Mouse (Mus musculus) heart, postnatal 0 days (tissue): ENCODE results near the gene Brca1. TPM values are rescaled to one million over a fixed set of nuclear protein-coding genes. Genes with fewer than 3 reads are reported as not detected.

ENCODE experiments used
- ATAC-seq: fragments of 200-750 bp; cut with Nextera tagmentation; 2 replicates; pipeline ENCODE4 v1.8.0; 2017; ENCODE audit warnings: low read depth, moderate number of reproducible peaks, moderate library complexity; ENCODE audit not compliant: insufficient read depth
- DNase-seq: peaks from one replicate; pipeline ENCODE4 v3.0.0-alpha.2; 2016; ENCODE audit warnings: low spot score
- H3K27ac ChIP-seq: fragments of 300-500 bp; sonication (generic); 2 replicates; pipeline ENCODE4 v1.5.1; 2014; ENCODE audit warnings: low read depth, mild to moderate bottlenecking
- H3K27me3 ChIP-seq: fragments of 300-500 bp; sonication (generic); 2 replicates; pipeline ENCODE4 v1.6.1; 2014; ENCODE audit warnings: low read length, mixed read lengths; ENCODE audit not compliant: control insufficient read depth, insufficient read depth
- H3K36me3 ChIP-seq: fragments of 300-500 bp; sonication (generic); replicated peaks from 2 replicates; pipeline ENCODE4 v1.6.1; 2014; ENCODE audit warnings: low read length, mixed read lengths; ENCODE audit not compliant: control insufficient read depth, insufficient read depth
- H3K4me1 ChIP-seq: fragments of 300-500 bp; sonication (generic); 2 replicates; pipeline ENCODE4 v1.6.1; 2014; ENCODE audit warnings: antibody characterized with exemption; ENCODE audit not compliant: control insufficient read depth, insufficient read depth
- H3K4me2 ChIP-seq: fragments of 300-500 bp; sonication (generic); 2 replicates; pipeline ENCODE4 v1.6.1; 2014; ENCODE audit warnings: low read depth, mild to moderate bottlenecking, low read length, moderate library complexity
- H3K4me3 ChIP-seq: fragments of 300-500 bp; sonication (generic); 2 replicates; pipeline ENCODE4 v1.5.1; 2014; ENCODE audit warnings: low read depth, low read length
- H3K9ac ChIP-seq: fragments of 300-500 bp; sonication (generic); replicated peaks from 2 replicates; pipeline ENCODE4 v1.6.1; 2014; ENCODE audit warnings: low read depth, low read length, mixed read lengths
- H3K9me3 ChIP-seq: fragments of 300-500 bp; sonication (generic); replicated peaks from 2 replicates; pipeline ENCODE4 v1.6.1; 2016; ENCODE audit warnings: low read length; ENCODE audit not compliant: control insufficient read depth
- CTCF ChIP-seq: IDR thresholded peaks from 2 replicates; pipeline ENCODE4 v1.5.1; 2016; ENCODE audit warnings: antibody characterized with exemption, control low read depth, low read depth
- EP300 ChIP-seq: IDR thresholded peaks from 2 replicates; pipeline ENCODE4 v1.6.1; 2016; ENCODE audit warnings: antibody characterized with exemption, low read depth
- WGBS: fragments of 180-500 bp; shearing (Covaris S2); extraction: QIAGEN DNeasy Blood & Tissue Kit; methylation state at CpG from one replicate; pipeline ENCODE4 v1.1.7; 2014; 5-methylcytosine and 5-hydroxymethylcytosine counted together
- polyA plus RNA-seq: library from polyadenylated mRNA; unstranded; fragments of >200 nt; fragmentation: Nextera tagmentation; extraction: Ambion mirVana; gene quantifications from 2 replicates; pipeline ENCODE4 v1.2.1, GENCODE M21; 2015
- total RNA-seq: library from RNA; depleted of rRNA; stranded (reverse); fragments of >200 nt; gene quantifications from 2 replicates; pipeline ENCODE4 v1.2.3, GENCODE M21; 2014; ENCODE audit warnings: low replicate concordance

The Brca1 gene
- total and polyA plus RNA-seq, 2 experiments from 2014 or later = 0.94 to 4.7 TPM

- Histone ChIP-seq H3K4me1 (no peaks in the 10 kb centered on the region), H3K9ac (no peak overlapping the region), H3K36me3 (peaks cover 64% of the 10 kb centered on the region), H3K9me3 (no peaks in the 10 kb centered on the region), H3K4me3 (no peak overlapping the region), H3K4me2 (no peak overlapping the region), H3K27me3 (no peaks in the 10 kb centered on the region), H3K27ac (no peak overlapping the region)
- ATAC-seq = peak; percentile 21; the same call in 1 of the 2 replicates
- DNase-seq = no peak
- TF ChIP-seq EP300 (no peak), CTCF (no peak)
- 36% methylated on average over 6 of the region's 6 CpGs for WGBS
Measured at GRCm38 (mm10) chr11:101459716-101460115, 92.0 kb downstream of the Brca1 start.

GRCm38 (mm10) chr11:101458217-101458616 lies 93.5 kb downstream of the Brca1 start:
- Histone ChIP-seq H3K27me3 (no peaks in the 10 kb centered on the region), H3K36me3 (peaks cover 64% of the 10 kb centered on the region), H3K9me3 (no peaks in the 10 kb centered on the region), H3K4me3 (no peak overlapping the region), H3K9ac (no peak overlapping the region), H3K27ac (no peak overlapping the region), H3K4me1 (no peaks in the 10 kb centered on the region), H3K4me2 (no peak overlapping the region)
- TF ChIP-seq EP300 = no peak
- TF ChIP-seq CTCF = no peak
- DNase-seq = no peak
- 85% methylated on average over 12 of the region's 12 CpGs for WGBS
- ATAC-seq = no peak

DNA sequence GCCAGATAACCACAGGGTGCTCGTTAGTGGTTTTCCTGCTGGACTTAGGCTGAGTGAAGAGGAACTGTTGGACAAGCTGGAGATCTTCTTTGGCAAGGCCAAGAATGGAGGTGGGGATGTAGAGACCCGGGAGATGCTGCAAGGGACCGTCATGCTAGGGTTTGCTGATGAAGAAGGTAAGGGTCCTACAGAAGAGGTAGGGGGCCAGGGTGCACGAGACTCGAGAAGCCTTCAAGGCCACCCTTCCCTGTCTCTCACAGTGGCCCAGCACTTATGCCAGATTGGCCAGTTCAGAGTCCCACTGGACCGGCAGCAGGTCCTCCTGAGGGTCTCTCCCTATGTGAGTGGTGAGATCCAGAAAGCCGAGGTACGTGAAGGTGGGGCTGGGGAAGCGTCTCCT lies 94.1 kb downstream of the Brca1 start:
- H3K27me3 ChIP-seq = no peaks in the 10 kb centered on the region
- H3K4me2 ChIP-seq = no peak overlapping the region
- H3K9me3 ChIP-seq = no peaks in the 10 kb centered on the region
- H3K4me3 ChIP-seq = no peak overlapping the region
- TF ChIP-seq CTCF = no peak
- no peak for TF ChIP-seq EP300
- DNase-seq = no peak
- no peak overlapping the region for H3K9ac ChIP-seq
- ATAC-seq = no peak
- peaks cover 62% of the 10 kb centered on the region for H3K36me3 ChIP-seq
- 87% methylated on average over 9 of the region's 9 CpGs for WGBS
- H3K4me1 ChIP-seq = 0 out of 2 replicates have a peak, but pooled peaks cover 4% of the 10 kb centered on the region
- H3K27ac ChIP-seq = no peak overlapping the region

GRCm38 (mm10) chr11:101455627-101456026 lies 96.1 kb downstream of the Brca1 start:
- Histone ChIP-seq H3K9me3 (no peaks in the 10 kb centered on the region), H3K27ac (no peak overlapping the region), H3K9ac (no peak overlapping the region), H3K4me2 (no peak overlapping the region), H3K36me3 (peaks cover 42% of the 10 kb centered on the region), H3K4me3 (no peak overlapping the region), H3K27me3 (no peaks in the 10 kb centered on the region), H3K4me1 (peaks cover 10% of the 10 kb centered on the region; the same call in 1 of the 2 replicates)
- DNase-seq (no peak), ATAC-seq (no peak)
- WGBS = 88% methylated on average over 7 of the region's 7 CpGs
- TF ChIP-seq EP300 = no peak
- no peak for TF ChIP-seq CTCF

DNA sequence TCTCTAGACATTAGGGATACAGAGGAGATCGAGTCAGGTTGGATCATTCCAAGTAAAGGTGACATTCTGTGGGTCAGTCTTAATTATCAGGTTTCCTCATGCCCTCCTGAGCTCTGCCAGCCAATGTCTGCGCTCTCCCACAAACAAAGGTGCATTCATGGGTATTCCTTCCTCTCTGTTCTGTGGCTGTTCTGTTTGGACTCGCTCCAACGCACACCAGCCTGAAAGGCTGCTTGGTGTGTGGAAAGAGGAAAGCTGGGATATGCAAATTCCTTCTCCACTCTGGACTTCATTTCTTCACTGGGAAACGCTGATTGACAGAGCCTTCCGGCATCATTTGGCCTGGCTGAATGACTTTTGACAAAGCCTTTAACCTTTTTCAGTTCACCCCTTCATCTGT lies 97.1 kb downstream of the Brca1 start:
- no peak for TF ChIP-seq EP300
- no peak for TF ChIP-seq CTCF
- 62% methylated on average over 6 of the region's 6 CpGs for WGBS
- DNase-seq = no peak
- Histone ChIP-seq H3K4me2 (no peak overlapping the region), H3K27me3 (no peaks in the 10 kb centered on the region), H3K9me3 (no peaks in the 10 kb centered on the region), H3K4me1 (peaks cover 10% of the 10 kb centered on the region; the same call in 1 of the 2 replicates), H3K36me3 (peaks cover 33% of the 10 kb centered on the region), H3K9ac (no peak overlapping the region), H3K4me3 (no peak overlapping the region), H3K27ac (no peak overlapping the region)
- ATAC-seq = no peak

DNA sequence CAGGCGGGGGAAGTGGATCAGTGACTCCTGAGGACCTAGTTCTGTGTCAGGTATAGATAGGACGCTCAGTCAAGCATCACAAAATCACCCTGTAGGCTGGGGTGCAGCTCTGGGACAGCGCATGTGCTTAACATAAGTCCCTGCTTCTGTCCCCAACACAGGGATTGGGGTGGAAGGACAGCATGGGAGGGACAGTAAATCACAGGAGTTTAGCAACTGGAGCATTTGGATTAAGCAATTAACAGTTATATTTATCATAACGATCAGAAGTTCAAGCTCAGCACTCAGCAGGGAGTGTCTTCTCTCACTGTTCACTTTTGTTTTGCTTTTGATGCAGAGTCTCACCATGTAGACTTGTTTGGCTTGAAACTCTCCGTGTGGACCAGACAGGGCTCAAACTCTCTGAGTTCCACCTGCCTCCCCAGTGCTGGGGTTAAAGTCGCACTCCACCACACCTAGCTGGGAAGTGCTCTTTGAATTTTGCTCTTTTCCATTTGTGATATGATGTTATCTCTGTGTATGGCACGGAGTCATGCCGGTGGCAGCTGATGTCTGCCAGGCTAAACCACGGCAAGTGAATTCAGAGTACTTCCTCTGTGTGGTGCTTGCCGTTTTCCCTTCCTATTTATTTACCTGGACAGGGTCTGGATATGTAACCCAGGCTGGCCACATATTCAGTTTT lies 99.5 kb downstream of the Brca1 start:
- no peak for TF ChIP-seq CTCF
- no peak for TF ChIP-seq EP300
- ATAC-seq = no peak
- Histone ChIP-seq H3K4me1 (peaks cover 15% of the 10 kb centered on the region), H3K4me3 (no peak overlapping the region), H3K9ac (no peak overlapping the region), H3K9me3 (no peaks in the 10 kb centered on the region), H3K27me3 (no peaks in the 10 kb centered on the region), H3K4me2 (no peak overlapping the region), H3K27ac (no peak overlapping the region), H3K36me3 (peaks cover 9% of the 10 kb centered on the region)
- WGBS = 48% methylated on average over 10 of the region's 10 CpGs
- DNase-seq = no peak
